23 mouse cellular contexts compared by ENCODE assay signal in the genomic region with DNA sequence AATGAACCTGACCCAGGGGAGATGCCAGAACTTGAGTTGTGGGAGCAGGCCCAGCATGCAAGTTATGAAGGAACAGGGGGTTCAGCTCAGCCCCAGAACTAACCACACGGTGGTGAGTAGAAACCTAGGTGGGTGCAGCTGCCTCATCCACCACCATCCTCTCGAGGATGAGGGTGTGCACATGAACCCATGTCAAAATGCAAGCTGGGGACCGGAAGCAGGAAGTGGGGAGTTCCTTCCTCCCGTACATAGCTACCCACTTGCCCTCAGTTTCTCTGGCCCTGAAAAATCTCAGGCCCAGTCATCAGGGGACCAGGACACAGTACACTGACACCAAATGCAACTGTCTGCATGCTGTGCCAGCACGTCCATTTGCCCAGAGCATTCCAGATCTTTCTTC. TPM values are rescaled to one million over a fixed set of nuclear protein-coding genes. Genes with fewer than 3 reads are reported as not detected.
DNase-seq lines count a peak whose midpoint lies in the region; ATAC-seq and TF ChIP-seq lines count a peak whose summit lies in the region.
"Had no signal": no experiment of that assay in that cellular context is flagged by ENCODE, and none has a peak within 500 bp of the region (broad histone marks: within the 10 kb centered on the region; RNA-seq: fewer than 3 reads in every experiment).

No protein-coding gene starts in this region.

- TF ChIP-seq CTCF in forebrain, postnatal 0 days (IDR thresholded peaks at IDR 0.05; ENCODE audit: low read depth): no peak
- TF ChIP-seq CTCF in thymus, adult 2 months (IDR thresholded peaks at IDR 0.05; ENCODE audit: borderline replicate concordance, control insufficient read depth, extremely low read depth, insufficient read depth, low read length, poor library complexity): peak; percentile 22; the same call in 1 of the 2 replicates
- TF ChIP-seq CTCF in cerebellum, adult 2 months (IDR thresholded peaks at IDR 0.05; ENCODE audit: borderline replicate concordance, insufficient read depth, low read depth, low read length): no peak

- H3K4me1 ChIP-seq in forebrain, embryonic 10.5 days: no peaks in the 10 kb centered on the region
- no peaks in the 10 kb centered on the region for H3K4me1 ChIP-seq in forebrain, postnatal 0 days (ENCODE audit: insufficient read depth)
- peaks cover 33% of the 10 kb centered on the region for H3K4me1 ChIP-seq in thymus, adult 2 months (replicated peaks; ENCODE audit: control insufficient read depth, insufficient read depth, low read length)
- H3K4me1 ChIP-seq in cerebellum, adult 2 months (ENCODE audit: control insufficient read depth, insufficient read depth, low read length): no peaks in the 10 kb centered on the region
- no peaks in the 10 kb centered on the region for H3K4me1 ChIP-seq in kidney, embryonic 15.5 days
- H3K4me1 ChIP-seq: embryonic facial prominence, embryonic 15.5 days; forebrain, embryonic 13.5 days; hindbrain, embryonic 15.5 days; stomach, embryonic 15.5 days had no signal

- H3K36me3 ChIP-seq in forebrain, embryonic 10.5 days (replicated peaks): no peaks in the 10 kb centered on the region
- no peaks in the 10 kb centered on the region for H3K36me3 ChIP-seq in forebrain, postnatal 0 days (ENCODE audit: insufficient read depth)
- H3K36me3 ChIP-seq in thymus, adult 2 months (ENCODE audit: control insufficient read depth, insufficient read depth, low read length): peaks cover 44% of the 10 kb centered on the region
- H3K36me3 ChIP-seq in kidney, embryonic 15.5 days: no peaks in the 10 kb centered on the region
- H3K36me3 ChIP-seq: embryonic facial prominence, embryonic 15.5 days; hindbrain, embryonic 15.5 days; stomach, embryonic 15.5 days had no signal

- no peak overlapping the region for H3K4me3 ChIP-seq in forebrain, embryonic 10.5 days
- no peak overlapping the region for H3K4me3 ChIP-seq in forebrain, postnatal 0 days (ENCODE audit: low read depth, low read length)
- H3K4me3 ChIP-seq in thymus, adult 2 months (ENCODE audit: control insufficient read depth, insufficient read depth, low read length): peak overlapping the region; percentile 77
- no peak overlapping the region for H3K4me3 ChIP-seq in cerebellum, adult 2 months (replicated peaks; ENCODE audit: insufficient read depth, low read depth, low read length)
- no peak overlapping the region for H3K4me3 ChIP-seq in kidney, embryonic 15.5 days (replicated peaks)
- H3K4me3 ChIP-seq: embryonic facial prominence, embryonic 15.5 days; forebrain, embryonic 13.5 days; gastrocnemius, adult 2 months; hindbrain, embryonic 15.5 days; megakaryocyte, embryonic 14.5 days; stomach, embryonic 15.5 days had no signal

- no peak overlapping the region for H3K9ac ChIP-seq in forebrain, postnatal 0 days
- no peak overlapping the region for H3K9ac ChIP-seq in kidney, embryonic 15.5 days
- H3K9ac ChIP-seq: embryonic facial prominence, embryonic 15.5 days; forebrain, embryonic 13.5 days; hindbrain, embryonic 15.5 days; stomach, embryonic 15.5 days had no signal

- 83% methylated on average over 5 of the region's 5 CpGs for WGBS in forebrain, embryonic 10.5 days
- WGBS in forebrain, postnatal 0 days: 79% methylated on average over 5 of the region's 5 CpGs
- whole genome bisulfite sequencing in thymus, adult 2 months: 13% methylated on average over 5 of the region's 5 CpGs
- WGBS in cerebellum, adult 2 months: 75% methylated on average over 5 of the region's 5 CpGs
- 77% methylated on average over 5 of the region's 5 CpGs for WGBS in kidney, embryonic 15.5 days

- peak; percentile 94 for TF ChIP-seq POLR2A in thymus, adult 2 months (IDR thresholded peaks at IDR 0.05; ENCODE audit: control insufficient read depth, extremely low read depth, insufficient read depth, low read length, poor library complexity)
- TF ChIP-seq POLR2A in cerebellum, adult 2 months (IDR thresholded peaks at IDR 0.05; ENCODE audit: borderline replicate concordance, insufficient read depth, low read length): no peak

- no peak for ATAC-seq in forebrain, postnatal 0 days
- ATAC-seq in granulocyte monocyte progenitor cell, adult 5-6 weeks (replicated peaks; ENCODE audit: poor library complexity, severe bottlenecking): peak; percentile 29; the same call in 1 of the 2 replicates
- no peak for ATAC-seq in kidney, embryonic 15.5 days (replicated peaks; ENCODE audit: low FRiP score)
- ATAC-seq: forebrain, embryonic 13.5 days had no signal

- no peaks in the 10 kb centered on the region for H3K9me3 ChIP-seq in forebrain, embryonic 10.5 days
- no peaks in the 10 kb centered on the region for H3K9me3 ChIP-seq in forebrain, postnatal 0 days (ENCODE audit: low read length)
- no peaks in the 10 kb centered on the region for H3K9me3 ChIP-seq in kidney, embryonic 15.5 days (replicated peaks)
- H3K9me3 ChIP-seq: embryonic facial prominence, embryonic 15.5 days; forebrain, embryonic 13.5 days; hindbrain, embryonic 15.5 days; stomach, embryonic 15.5 days had no signal

- no peaks in the 10 kb centered on the region for H3K27me3 ChIP-seq in forebrain, embryonic 10.5 days (ENCODE audit: poor library complexity, severe bottlenecking)
- H3K27me3 ChIP-seq in forebrain, postnatal 0 days (ENCODE audit: insufficient read depth, low read length): no peaks in the 10 kb centered on the region
- no peaks in the 10 kb centered on the region for H3K27me3 ChIP-seq in thymus, adult 2 months (ENCODE audit: control insufficient read depth, insufficient read depth, low read length)
- no peaks in the 10 kb centered on the region for H3K27me3 ChIP-seq in cerebellum, adult 2 months (ENCODE audit: control insufficient read depth, insufficient read depth, low read length)
- H3K27me3 ChIP-seq in kidney, embryonic 15.5 days: no peaks in the 10 kb centered on the region
- H3K27me3 ChIP-seq: embryonic facial prominence, embryonic 15.5 days; hindbrain, embryonic 15.5 days; stomach, embryonic 15.5 days had no signal

- 0 out of 2 replicates have a peak overlapping the region, but pooled peaks have one; percentile 11 for H3K27ac ChIP-seq in forebrain, embryonic 10.5 days
- no peak overlapping the region for H3K27ac ChIP-seq in forebrain, postnatal 0 days (ENCODE audit: low read depth, low read length)
- H3K27ac ChIP-seq in thymus, adult 2 months (ENCODE audit: control insufficient read depth, insufficient read depth, low read length): peak overlapping the region; percentile 100
- H3K27ac ChIP-seq in cerebellum, adult 2 months (ENCODE audit: insufficient read depth, low read length): no peak overlapping the region
- H3K27ac ChIP-seq in kidney, embryonic 15.5 days: no peak overlapping the region
- H3K27ac ChIP-seq: embryonic facial prominence, embryonic 15.5 days; forebrain, embryonic 13.5 days; gastrocnemius, adult 2 months; hindbrain, embryonic 15.5 days; stomach, embryonic 15.5 days had no signal

- DNase-seq in forebrain, embryonic 10.5 days (ENCODE audit: extremely low spot score, low spot score): no peak
- DNase-seq in forebrain, postnatal 0 days: no peak
- DNase-seq in CD4-positive helper T cell, adult 2 months (ENCODE audit: low read depth, low spot score): peak; percentile 86
- DNase-seq in thymus, adult 2 months: peak; percentile 80
- no peak for DNase-seq in gastrocnemius, postnatal 4 days (ENCODE audit: low spot score in 2 of 2)
- DNase-seq in cerebellum, adult 2 months: no peak
- DNase-seq: cerebellum, adult 8-10 months; gastrocnemius, adult 2 months; heart, postnatal 14 days; kidney, adult 2 months; kidney, postnatal 4 days; right cerebral cortex, adult 18-20 months had no signal

- no peak overlapping the region for H3K4me2 ChIP-seq in forebrain, postnatal 0 days (ENCODE audit: low read depth)
- no peak overlapping the region for H3K4me2 ChIP-seq in kidney, embryonic 15.5 days
- H3K4me2 ChIP-seq: embryonic facial prominence, embryonic 15.5 days; forebrain, embryonic 13.5 days; hindbrain, embryonic 15.5 days; stomach, embryonic 15.5 days had no signal

RNA-seq across cellular contexts. Expression of a gene that starts 1.1 kb away (rescaled TPM):
- polyA plus RNA-seq in forebrain, embryonic 10.5 days (2016; fragmentation: Nextera tagmentation; extraction: Ambion mirVana): 0.09 and 0.10 TPM in 2 replicates
- not detected in 2 replicates for total RNA-seq in forebrain, postnatal 0 days (2014; rRNA removed)
- polyA plus RNA-seq in forebrain, postnatal 0 days (2015; fragmentation: Nextera tagmentation; extraction: Ambion mirVana): not detected in 2 replicates
- not detected in 2 replicates for total RNA-seq in granulocyte monocyte progenitor cell, adult 5-6 weeks (2014; fragmentation: Nextera tagmentation)
- total RNA-seq in granulocyte monocyte progenitor cell, adult 5-6 weeks (2017): 0.10 TPM in 1 of 2 replicates, not detected in the other
- polyA plus RNA-seq in thymus, adult 2 months (2012; rRNA removed): 179 and 180 TPM in 2 replicates
- under 1 TPM in 1 of 2 experiments, not detected in 1; 0.16 TPM for total RNA-seq in gastrocnemius, postnatal 4 days (2021)
- polyA plus RNA-seq in cerebellum, adult 2 months (2012; rRNA removed): 0.05 TPM in 2 replicates
- 0.09 TPM in 1 of 2 replicates, not detected in the other for polyA plus RNA-seq in kidney, embryonic 15.5 days (2015; fragmentation: Nextera tagmentation; extraction: Ambion mirVana)
- total RNA-seq: gastrocnemius, adult 2 months; layer of hippocampus, postnatal 14 days; left cerebral cortex, postnatal 25 days had no signal
- polyA plus RNA-seq: forebrain, embryonic 13.5 days had no signal

RNA-seq across cellular contexts. Expression of a gene that starts 23.6 kb away (rescaled TPM):
- 10.7 and 11.2 TPM in 2 replicates for polyA plus RNA-seq in forebrain, embryonic 10.5 days (2016; fragmentation: Nextera tagmentation; extraction: Ambion mirVana)
- total RNA-seq in forebrain, postnatal 0 days (2014; rRNA removed): 10.4 and 12.3 TPM in 2 replicates
- 4.3 and 4.9 TPM in 2 replicates for polyA plus RNA-seq in forebrain, postnatal 0 days (2015; fragmentation: Nextera tagmentation; extraction: Ambion mirVana)
- 1.8 and 9.6 TPM in 2 replicates for total RNA-seq in granulocyte monocyte progenitor cell, adult 5-6 weeks (2014; fragmentation: Nextera tagmentation)
- 0.57 and 1.0 TPM in 2 replicates for total RNA-seq in granulocyte monocyte progenitor cell, adult 5-6 weeks (2017)
- polyA plus RNA-seq in thymus, adult 2 months (2012; rRNA removed): 17.5 and 19.8 TPM in 2 replicates
- total RNA-seq in gastrocnemius, postnatal 4 days (2021): 10 to 100 TPM; 20.8 to 26.2 TPM
- polyA plus RNA-seq in cerebellum, adult 2 months (2012; rRNA removed): 7.4 and 8.5 TPM in 2 replicates
- polyA plus RNA-seq in kidney, embryonic 15.5 days (2015; fragmentation: Nextera tagmentation; extraction: Ambion mirVana): 40.8 and 51.0 TPM in 2 replicates

RNA-seq across cellular contexts. Expression of a gene that starts 37.7 kb away (rescaled TPM):
- polyA plus RNA-seq in forebrain, embryonic 10.5 days (2016; fragmentation: Nextera tagmentation; extraction: Ambion mirVana): 16.9 and 17.3 TPM in 2 replicates
- 74.2 and 77.1 TPM in 2 replicates for total RNA-seq in forebrain, postnatal 0 days (2014; rRNA removed)
- polyA plus RNA-seq in forebrain, postnatal 0 days (2015; fragmentation: Nextera tagmentation; extraction: Ambion mirVana): 20.6 and 23.0 TPM in 2 replicates
- total RNA-seq in granulocyte monocyte progenitor cell, adult 5-6 weeks (2014; fragmentation: Nextera tagmentation): 25.9 and 35.4 TPM in 2 replicates
- total RNA-seq in granulocyte monocyte progenitor cell, adult 5-6 weeks (2017): 29.6 and 33.4 TPM in 2 replicates
- 54.5 and 60.0 TPM in 2 replicates for polyA plus RNA-seq in thymus, adult 2 months (2012; rRNA removed)
- 10 to 100 TPM; 56.7 to 58.3 TPM for total RNA-seq in gastrocnemius, postnatal 4 days (2021)
- 47.6 and 48.8 TPM in 2 replicates for polyA plus RNA-seq in cerebellum, adult 2 months (2012; rRNA removed)
- polyA plus RNA-seq in kidney, embryonic 15.5 days (2015; fragmentation: Nextera tagmentation; extraction: Ambion mirVana): 14.4 and 16.1 TPM in 2 replicates

RNA-seq across cellular contexts. Expression of a gene that starts 50.9 kb away (rescaled TPM):
- 0.06 and 0.14 TPM in 2 replicates for polyA plus RNA-seq in forebrain, embryonic 10.5 days (2016; fragmentation: Nextera tagmentation; extraction: Ambion mirVana)
- total RNA-seq in forebrain, postnatal 0 days (2014; rRNA removed): 0.54 and 8.7 TPM in 2 replicates
- 0.23 TPM in 2 replicates for polyA plus RNA-seq in forebrain, postnatal 0 days (2015; fragmentation: Nextera tagmentation; extraction: Ambion mirVana)
- total RNA-seq in granulocyte monocyte progenitor cell, adult 5-6 weeks (2014; fragmentation: Nextera tagmentation): not detected in 2 replicates
- not detected in 2 replicates for total RNA-seq in granulocyte monocyte progenitor cell, adult 5-6 weeks (2017)
- polyA plus RNA-seq in thymus, adult 2 months (2012; rRNA removed): 0.58 and 0.64 TPM in 2 replicates
- under 1 TPM; 0.15 to 0.18 TPM for total RNA-seq in gastrocnemius, postnatal 4 days (2021)
- 1.3 and 1.4 TPM in 2 replicates for polyA plus RNA-seq in cerebellum, adult 2 months (2012; rRNA removed)
- 1.2 and 1.5 TPM in 2 replicates for polyA plus RNA-seq in kidney, embryonic 15.5 days (2015; fragmentation: Nextera tagmentation; extraction: Ambion mirVana)
- total RNA-seq: gastrocnemius, adult 2 months; heart, adult 8-10 months; liver, adult 2 months had no signal

RNA-seq across cellular contexts. Expression of a gene that starts 52.7 kb away (rescaled TPM):
- 0.38 and 0.46 TPM in 2 replicates for polyA plus RNA-seq in forebrain, embryonic 10.5 days (2016; fragmentation: Nextera tagmentation; extraction: Ambion mirVana)
- 1.5 and 2.2 TPM in 2 replicates for total RNA-seq in forebrain, postnatal 0 days (2014; rRNA removed)
- 1.7 and 2.9 TPM in 2 replicates for polyA plus RNA-seq in forebrain, postnatal 0 days (2015; fragmentation: Nextera tagmentation; extraction: Ambion mirVana)
- not detected in 2 replicates for total RNA-seq in granulocyte monocyte progenitor cell, adult 5-6 weeks (2014; fragmentation: Nextera tagmentation)
- total RNA-seq in granulocyte monocyte progenitor cell, adult 5-6 weeks (2017): not detected in 2 replicates
- 0.67 and 0.89 TPM in 2 replicates for polyA plus RNA-seq in thymus, adult 2 months (2012; rRNA removed)
- total RNA-seq in gastrocnemius, postnatal 4 days (2021): under 1 TPM; 0.10 to 0.13 TPM
- polyA plus RNA-seq in cerebellum, adult 2 months (2012; rRNA removed): 2.5 and 2.8 TPM in 2 replicates
- 6.1 and 8.4 TPM in 2 replicates for polyA plus RNA-seq in kidney, embryonic 15.5 days (2015; fragmentation: Nextera tagmentation; extraction: Ambion mirVana)
- total RNA-seq: gastrocnemius, adult 2 months; liver, adult 2 months had no signal

Comparison
In these comparisons a context has a peak if more than half of its experiments do, and no peak if none do; other contexts are left out.
1. H3K27ac ChIP-seq: peak in forebrain, embryonic 10.5 days (single experiment) and thymus, adult 2 months (single experiment); none in forebrain, postnatal 0 days (single experiment), cerebellum, adult 2 months (single experiment) and kidney, embryonic 15.5 days (single experiment).
2. DNase-seq: peak in CD4-positive helper T cell, adult 2 months (single experiment) and thymus, adult 2 months (single experiment); none in forebrain, embryonic 10.5 days (single experiment), forebrain, postnatal 0 days (single experiment), gastrocnemius, postnatal 4 days (0 of 2) and cerebellum, adult 2 months (0 of 2).
3. RNA of a gene that starts 1.1 kb away (polyA plus RNA-seq): 179 to 180 TPM in thymus, adult 2 months; 0.09 to 0.10 TPM in forebrain, embryonic 10.5 days, 0.05 TPM in cerebellum, adult 2 months, 0.09 TPM in kidney, embryonic 15.5 days and not detected in forebrain, postnatal 0 days; every median in the first group is over 100 times any median in the second.